Mouse (Mus musculus) adrenal gland, postnatal 4 days (tissue): ENCODE data around the gene Fzd9. TPM values are rescaled to one million over a fixed set of nuclear protein-coding genes. Genes with fewer than 3 reads are reported as not detected.

Source experiments
- DNase-seq, 2 experiments: peaks; one replicate each; pipeline ENCODE4 v3.0.0; 2021 to 2022; ENCODE audit warnings: low spot score in 2 of 2, mixed read lengths in 2 of 2
- long read RNA-seq, 2 experiments: library from polyadenylated mRNA; stranded (forward); transcript quantifications; one replicate each; pipeline ENCODE4 v2.0.0; 2021
- total RNA-seq, 2 experiments: library from RNA; stranded (reverse); gene quantifications; 2 replicates each; pipeline ENCODE4 v1.2.3; 2021

The Fzd9 gene
- total RNA-seq = 1 to 10 TPM; 2.6 to 2.8 TPM
- long read RNA-seq, experiment 1, transcript Fzd9-201 (1 exons, 2,293 nt) = major isoform, 9 of 9 reads
- long read RNA-seq, experiment 1, partial matches to known transcripts = 0 of 9 reads
- long read RNA-seq, experiment 1, other reads (novel, unspliced or antisense) = 0 of 9 reads
- long read RNA-seq, experiment 2, transcript Fzd9-201 (1 exons, 2,293 nt) = major isoform, 10 of 10 reads
- long read RNA-seq, experiment 2, partial matches to known transcripts = 0 of 10 reads
- long read RNA-seq, experiment 2, other reads (novel, unspliced or antisense) = 0 of 10 reads

DNA sequence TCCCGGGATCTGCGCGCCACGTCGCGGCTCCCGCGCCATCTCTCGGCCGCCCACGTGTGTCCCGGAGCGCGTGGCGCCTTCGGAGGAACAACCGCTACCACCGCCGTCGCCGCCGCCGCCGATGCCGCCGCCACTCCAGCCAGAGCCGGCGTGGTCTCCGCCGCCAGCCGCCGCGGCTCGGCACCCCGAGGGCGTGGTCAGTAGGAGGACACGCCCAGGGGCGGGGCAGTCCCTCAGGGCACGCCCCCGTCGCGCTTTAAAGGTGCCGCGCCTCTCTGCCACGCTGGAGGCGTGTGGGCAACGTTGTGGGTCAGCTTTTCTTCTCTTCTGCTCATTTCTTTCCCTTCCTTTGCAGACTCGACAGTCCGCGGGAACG, at the start of gene Fzd9:
Gene Fzd9 (minus strand): TSS at position 152 of the 376 bp plus-strand sequence.
- DNase-seq = peak; percentile 76 to 79

- DNase-seq = no peak
Measured at GRCm38 (mm10) chr5:135292001-135292400, 41.0 kb upstream of the Fzd9 start.

- DNase-seq = no peak
Measured at GRCm38 (mm10) chr5:135291193-135291592, 40.2 kb upstream of the Fzd9 start.

DNA sequence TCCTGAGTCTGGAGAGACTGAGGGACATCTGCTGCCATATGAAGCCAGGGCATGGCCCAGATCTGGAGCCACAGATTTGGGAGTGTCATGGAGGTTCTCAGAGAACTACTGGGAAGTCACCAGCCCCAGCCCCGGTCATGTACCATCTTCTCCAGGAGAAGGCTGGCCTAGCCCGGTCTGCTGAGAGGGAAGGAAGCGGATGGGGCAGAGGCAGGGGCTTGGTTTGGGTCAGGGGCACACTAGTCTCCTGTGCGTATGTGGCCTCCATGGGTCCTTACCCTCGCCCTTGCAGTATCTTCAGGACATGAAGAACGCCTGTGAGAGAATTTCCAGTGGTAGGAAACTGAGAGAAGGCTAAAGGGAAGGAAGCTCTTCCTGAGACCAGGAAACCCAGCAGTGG, 39.7 kb upstream of the Fzd9 start:
- DNase-seq = no peak

DNA sequence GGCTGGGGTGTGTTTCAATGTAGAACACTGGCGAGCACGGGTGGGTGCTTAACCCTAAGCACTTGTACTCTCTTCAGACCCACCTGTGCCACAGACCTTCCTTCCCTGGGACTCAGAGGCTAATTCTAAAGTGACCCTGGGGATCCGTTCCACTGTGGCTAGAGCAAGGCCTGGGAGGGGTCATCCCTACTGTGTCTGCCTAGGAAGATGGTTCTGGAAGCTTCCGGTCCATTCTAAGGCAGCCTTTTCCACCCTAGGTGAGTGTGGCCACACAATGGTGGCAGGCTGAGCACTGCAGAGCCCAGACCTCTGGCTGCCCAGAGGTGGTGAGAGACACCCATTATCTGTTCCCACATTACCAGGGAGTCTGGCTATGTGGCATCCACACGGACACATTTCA, 35.9 kb upstream of the Fzd9 start:
- DNase-seq = no peak

GRCm38 (mm10) chr5:135286185-135286584, 35.2 kb upstream of the Fzd9 start:
- DNase-seq = peak; percentile 52 to 66

DNA sequence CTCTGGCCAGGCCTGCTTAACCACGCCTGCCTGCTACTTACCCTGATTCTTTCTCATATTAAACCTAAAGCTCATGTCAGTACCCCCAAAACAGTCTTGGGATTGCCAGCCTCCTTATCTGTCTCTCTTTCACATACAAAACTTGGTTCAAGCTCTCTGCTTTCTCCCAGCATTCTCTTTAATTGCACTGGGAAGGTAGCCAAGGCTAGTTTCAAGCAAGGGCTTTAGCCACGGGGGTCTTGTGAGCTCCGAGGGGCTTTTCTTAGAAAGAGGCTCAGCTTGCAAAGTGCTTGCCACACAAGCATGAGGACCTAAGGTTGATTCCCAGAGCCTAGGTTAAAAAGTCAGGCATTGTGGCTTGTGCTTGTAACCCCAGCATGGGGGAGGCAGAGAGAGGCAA, 34.2 kb upstream of the Fzd9 start:
- no peak for DNase-seq

- no peak for DNase-seq
Measured at GRCm38 (mm10) chr5:135280226-135280625, 29.2 kb upstream of the Fzd9 start.

DNA sequence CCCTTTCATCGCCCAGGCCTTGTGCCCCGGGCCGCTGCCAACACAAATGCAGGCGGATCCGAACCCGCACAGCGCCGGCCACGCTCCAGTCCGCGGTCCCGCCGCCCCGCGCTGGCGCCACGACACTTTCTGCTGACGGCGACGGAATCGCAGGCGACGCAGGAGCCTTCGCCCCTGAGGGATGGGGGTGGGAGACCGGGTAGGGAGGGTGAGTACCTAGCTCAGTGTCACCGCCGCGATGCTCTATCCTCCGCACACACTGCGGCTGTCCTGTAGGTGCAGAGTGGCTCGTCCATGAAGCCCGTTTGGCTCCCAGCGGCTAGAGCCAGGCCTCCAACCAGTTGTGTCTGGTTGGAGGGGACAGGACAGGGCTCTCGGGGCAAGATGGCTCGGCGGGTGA, 25.6 kb upstream of the Fzd9 start:
- DNase-seq = no peak

DNA sequence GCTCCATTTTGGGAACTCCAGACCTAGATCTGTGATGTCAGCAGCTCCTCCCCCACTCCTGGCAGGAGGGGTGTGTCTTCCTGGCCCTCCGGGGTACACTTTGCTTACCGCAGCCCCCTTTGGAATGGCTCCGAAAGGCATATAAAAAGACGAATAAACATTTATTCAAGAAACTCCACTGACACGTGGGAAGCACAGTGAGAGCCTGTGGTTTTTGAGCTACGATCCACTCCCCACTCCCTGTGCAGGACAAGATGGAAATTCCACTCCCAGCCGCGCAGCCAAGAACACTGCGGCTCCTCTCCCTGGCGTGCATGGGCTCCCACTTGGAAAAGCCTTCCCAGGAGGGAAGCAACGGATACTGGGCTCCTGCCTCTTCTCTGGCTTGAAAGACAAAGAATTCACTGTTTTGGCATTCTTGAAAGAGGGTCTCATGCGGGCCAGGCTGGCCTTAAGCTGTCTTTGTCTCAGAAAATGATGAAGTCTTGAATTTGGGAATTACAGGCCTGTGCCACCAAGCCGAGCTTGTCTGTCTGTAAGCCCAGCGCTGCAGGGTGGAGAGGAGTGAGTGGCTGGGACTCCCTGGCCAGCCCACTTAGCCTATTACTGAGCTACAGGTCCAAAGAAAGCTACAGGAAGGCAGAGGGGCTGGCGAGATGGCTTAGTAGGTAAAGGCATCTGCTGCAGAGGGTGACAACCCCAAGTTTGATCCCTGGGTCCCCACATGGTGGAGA, 23.8 kb upstream of the Fzd9 start:
- DNase-seq = no peak

DNA sequence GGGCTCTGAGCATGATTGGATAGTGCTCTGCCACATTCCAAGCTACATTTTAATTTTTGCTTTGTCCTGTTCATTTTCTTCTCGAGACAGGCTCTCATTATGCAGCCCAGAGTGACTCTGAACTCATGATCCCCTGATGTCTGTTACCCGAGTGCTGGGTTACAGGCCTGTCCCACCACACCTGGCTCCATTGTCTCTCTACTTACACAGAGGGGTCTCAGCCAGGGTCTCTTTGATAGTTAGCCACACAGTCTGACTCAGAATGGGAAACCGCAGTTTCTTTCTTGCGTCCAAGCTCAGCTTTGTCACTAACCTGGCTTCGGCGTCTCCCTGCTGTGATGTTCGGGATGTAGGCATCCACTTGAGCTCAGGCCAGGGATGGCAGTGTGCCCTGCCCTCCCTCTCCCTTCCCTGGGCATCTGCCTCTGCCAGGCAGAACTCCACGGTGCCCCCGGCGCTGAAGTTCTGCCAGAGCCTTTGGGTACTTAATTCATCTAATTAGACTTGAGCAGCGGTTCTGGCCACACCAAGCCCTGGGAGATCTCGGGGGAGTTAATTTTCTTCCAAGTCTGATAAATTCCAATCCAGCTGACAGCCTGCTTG, 20.6 kb upstream of the Fzd9 start:
- DNase-seq = no peak

GRCm38 (mm10) chr5:135270361-135270760, 19.3 kb upstream of the Fzd9 start:
- no peak for DNase-seq

DNA sequence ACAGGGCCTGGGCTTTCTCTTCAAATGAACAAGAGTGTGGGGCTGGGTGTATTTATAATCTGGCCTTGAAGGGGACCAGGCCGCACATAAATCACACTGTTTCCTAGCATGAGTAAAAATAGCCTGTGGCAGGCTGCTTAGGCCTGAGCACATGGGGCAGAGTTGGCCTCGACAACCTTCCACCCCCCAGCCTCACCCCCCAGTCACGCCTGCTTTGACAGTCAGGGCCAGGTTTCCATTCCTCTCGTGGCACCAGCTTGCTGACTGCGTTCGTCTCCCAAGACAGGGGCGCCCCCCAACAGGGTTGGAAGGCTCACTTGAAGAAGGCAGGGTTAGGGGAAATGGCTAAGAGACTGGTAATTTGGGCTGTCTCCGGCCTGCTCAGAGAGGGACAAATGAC, 18.4 kb upstream of the Fzd9 start:
- DNase-seq = no peak

- no peak for DNase-seq
Measured at GRCm38 (mm10) chr5:135264548-135264947, 13.5 kb upstream of the Fzd9 start.

DNA sequence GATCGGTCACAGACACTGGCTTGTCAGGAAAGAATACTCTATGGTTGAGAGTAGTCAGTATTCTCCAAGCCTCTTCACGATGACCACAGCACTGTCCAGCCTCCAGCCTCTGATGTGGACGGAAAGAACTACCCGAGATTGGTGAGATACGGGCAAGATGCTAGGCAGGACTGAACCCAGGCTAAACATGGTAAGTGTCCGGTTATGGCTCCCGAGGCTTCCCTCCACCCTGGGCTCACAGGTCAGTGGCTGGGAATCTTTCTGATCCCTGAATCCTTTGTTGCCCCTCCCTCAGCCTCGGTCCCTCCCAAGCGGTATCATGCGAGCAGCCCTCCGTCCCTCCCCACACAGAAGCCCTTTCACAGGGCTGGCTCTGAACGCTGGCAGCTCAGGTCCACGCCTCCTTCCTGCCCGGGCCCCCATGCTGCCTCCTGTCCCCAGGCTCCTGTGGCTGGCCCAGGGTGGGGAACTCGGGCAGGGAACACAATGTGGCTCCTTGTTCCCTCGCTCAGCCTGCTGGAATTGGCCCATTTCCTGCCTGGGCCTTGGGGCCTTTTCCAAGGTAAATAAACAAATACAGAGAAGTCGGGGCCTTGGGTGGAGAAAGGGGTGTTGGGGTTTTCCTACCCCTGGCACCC, 13.0 kb upstream of the Fzd9 start:
- DNase-seq = no peak

GRCm38 (mm10) chr5:135258280-135259150, 7.5 kb upstream of the Fzd9 start:
- DNase-seq = no peak

GRCm38 (mm10) chr5:135257559-135257958, 6.5 kb upstream of the Fzd9 start:
- no peak for DNase-seq

GRCm38 (mm10) chr5:135256166-135256565, 5.1 kb upstream of the Fzd9 start:
- DNase-seq = no peak

GRCm38 (mm10) chr5:135253741-135254401, 2.8 kb upstream of the Fzd9 start:
- DNase-seq = no peak
